Mouse (Mus musculus) kidney, adult 11 months (tissue): ENCODE measurements around the gene Kctd18.
A peak's percentile ranks its signal among the peaks of the same experiment; 100 is the strongest.

Source experiments
- DNase-seq: peaks from one replicate; pipeline ENCODE4 v3.0.0; 2022

Kctd18 gene

DNA sequence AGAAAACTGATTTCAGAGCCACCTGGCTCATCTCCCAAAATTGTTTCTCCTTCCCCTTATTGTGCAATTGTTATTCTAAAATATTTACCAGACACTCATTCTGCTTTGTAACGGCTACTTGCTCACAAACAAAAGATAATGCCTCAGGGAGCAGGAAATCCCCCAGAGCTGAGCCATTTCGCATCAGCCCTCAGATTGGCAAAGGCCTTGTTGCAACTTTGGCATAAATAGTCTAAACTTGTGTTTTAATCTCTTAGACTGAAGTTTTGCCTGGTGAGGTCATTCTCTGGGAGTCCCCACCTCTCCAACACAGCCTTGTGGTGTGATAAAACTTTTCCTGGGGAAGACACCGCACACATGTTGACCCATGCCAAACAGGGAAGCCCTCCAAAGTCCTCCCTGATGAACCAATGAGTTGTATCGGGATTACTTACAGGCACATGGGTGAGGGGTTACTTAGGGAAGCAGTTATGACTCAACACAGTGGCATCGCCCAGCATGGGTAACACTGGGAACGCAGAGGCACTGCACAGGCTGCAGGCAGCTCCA, 29.6 kb downstream of the Kctd18 start:
- DNase-seq, result no peak

DNA sequence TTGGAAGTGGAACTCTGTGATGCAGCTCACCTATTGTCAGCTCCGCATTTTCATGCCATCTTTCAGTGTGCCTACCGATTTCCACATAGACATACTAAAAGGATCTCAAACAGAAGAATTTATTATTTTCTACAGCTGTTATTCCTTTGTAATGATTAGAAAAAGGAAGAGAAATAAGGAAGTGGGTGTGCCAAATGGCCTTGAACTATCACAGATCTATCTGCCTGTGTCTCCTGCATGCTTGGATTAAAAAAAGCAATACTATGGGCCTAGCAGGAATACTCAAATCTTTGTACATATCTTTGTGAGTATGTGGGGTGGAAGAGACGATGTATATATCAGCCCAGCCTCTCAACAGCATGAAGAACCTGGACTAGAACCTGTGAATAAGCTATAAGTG, 41.9 kb downstream of the Kctd18 start:
- no peak for DNase-seq

DNA sequence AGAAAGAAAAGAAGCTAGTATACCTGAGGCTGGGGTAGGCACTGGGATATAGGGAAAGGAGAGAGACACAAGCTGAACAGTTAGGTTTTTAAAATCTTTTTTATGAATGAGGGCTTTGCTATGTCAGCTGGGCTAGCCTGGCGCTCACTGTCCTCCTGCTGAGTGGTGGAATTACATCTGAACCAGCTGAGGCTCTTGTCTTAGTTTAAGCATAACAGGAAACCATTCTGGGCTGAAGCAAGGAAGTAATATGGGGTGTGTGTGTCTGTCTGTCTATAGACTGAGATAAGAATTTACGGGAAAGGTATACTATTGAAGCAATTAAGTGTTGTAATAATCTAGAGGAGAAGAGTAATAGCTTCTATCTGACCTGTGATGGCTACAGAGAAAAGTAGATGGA, 47.2 kb downstream of the Kctd18 start:
- DNase-seq, result no peak

DNA sequence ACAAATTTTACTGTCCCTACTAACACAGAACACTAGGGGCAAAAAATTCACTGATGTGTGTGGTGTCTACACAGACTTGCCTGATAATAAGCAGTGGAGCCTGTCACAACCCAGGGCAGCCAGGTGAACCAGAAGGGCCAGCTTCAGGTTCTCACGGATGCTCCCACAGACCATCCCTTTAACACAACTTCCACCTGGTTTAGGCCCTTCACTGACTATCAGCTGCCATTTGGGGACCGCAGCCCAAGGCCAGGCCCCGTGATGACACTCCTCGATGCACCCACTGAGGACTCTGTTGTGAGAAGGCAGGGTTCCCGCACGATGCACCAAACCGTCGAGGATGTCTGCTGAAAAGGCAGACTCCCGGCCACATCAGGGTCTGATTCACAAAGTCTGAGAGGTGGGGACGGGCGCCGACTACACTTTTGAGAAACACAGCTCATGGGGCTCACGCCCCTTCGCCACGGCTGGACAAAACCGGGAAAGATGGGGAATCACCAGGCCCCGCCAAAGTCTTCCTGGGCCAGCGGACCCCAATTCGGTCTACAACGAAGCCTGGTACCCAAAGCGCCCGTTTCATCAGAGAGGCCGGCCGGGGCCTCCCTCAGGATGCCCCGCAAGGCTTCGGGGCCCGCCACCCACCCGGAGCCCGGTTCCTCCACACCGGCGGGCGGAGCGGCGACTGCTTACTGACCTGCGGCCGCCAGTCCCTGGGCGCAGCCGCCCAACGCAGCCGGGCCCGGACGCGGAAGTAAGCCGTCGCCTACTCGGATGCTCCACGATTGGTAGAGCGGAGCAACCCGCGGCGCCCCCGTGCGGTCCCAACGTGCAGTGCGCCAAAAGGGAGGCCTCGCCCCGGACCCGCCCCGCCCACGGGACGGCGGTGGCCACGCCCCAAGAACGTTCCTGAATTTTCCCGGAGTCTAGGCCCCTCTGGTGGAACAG, 49.2 kb downstream of the Kctd18 start:
- peak; percentile 93 for DNase-seq

DNA sequence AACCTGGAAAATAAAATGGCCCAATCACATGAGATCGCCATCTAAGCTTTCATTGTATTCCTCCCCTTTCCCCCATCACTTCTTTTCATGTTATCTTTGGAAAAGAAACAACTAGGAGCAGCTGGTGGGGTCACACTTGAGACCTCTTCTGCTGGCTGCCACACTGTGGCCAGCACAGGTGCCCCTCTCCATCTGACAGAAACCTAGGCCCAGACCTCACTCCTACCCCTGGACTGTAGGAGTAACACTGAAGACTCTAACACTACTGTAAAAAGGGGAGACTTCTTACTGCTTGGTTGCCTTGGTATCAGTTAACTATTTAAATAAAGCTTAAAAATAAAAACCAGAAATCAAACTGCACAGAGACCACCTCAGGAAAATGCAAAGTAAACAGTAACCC, 63.0 kb downstream of the Kctd18 start:
- DNase-seq, result no peak

DNA sequence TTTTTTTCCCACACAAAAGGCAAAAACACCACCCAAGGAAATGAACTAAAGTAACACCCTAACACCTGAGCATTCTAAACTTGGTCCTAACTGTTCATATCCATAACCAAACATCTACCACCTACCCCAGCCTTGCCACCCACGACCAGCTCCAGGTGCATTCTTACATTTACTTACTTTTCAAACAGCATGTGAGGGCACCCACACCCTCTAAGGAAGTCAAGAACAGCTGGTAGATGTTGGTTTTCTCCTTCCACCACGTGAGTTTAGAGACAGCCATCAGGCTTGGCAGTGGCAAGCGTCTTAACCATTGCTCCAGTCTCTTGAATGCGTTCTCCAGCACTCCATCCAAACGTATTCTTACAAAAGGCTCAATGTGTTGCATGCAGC, 64.4 kb downstream of the Kctd18 start:
- no peak for DNase-seq

DNA sequence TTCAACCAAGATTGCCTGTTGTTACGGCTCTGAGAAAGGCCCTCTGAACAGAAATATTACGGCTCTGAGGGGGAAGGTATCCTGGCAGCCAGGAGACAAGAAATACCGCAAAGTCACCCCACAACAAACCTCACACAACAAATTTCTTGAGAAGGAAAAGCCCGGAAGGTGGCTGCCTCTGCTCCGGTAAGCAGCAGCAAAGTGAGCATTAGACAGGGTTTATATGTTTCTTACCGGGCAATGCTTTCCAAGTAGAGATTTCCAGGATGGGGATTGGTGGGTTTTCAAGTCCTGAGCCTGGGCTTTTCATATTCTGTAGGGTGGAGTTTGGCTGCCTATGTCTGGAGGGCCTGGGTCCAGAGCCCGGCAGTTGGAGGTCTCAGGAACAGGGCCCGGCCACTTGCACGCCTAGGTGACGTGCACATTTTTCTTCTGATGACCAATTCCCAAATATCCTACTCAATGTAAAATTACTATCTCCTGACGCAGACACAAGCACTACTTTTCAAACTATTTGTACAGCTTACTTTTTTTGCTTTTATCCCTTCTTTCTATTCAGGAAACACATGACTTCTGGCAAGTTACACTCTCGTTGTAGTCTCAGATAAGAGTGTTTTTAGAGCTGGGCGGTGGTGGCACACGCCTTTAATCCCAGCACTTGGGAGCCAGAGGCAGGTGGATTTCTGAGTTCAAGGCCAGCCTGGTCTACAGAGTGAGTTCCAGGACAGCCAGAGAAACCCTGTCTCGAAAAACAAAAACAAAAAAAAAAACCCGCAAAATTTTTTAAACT, 65.0 kb downstream of the Kctd18 start:
- no peak for DNase-seq

DNA sequence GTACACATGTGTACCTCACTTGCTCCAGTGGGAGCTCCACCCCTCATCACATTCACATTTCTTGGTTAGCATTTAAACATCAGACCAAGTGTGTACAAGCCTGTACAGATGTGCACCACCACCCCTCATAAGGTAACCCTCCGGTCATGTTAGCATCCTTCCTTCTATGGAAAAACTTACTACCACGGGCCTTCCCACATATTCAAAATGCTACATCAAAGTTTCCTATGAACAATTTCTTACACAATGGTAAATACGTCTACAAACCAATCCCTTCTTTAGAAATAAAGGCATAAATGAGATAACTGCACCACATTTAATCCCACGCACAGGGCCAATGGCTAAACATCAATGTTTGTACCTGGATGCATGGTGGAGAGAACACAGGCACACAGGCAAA, 66.2 kb downstream of the Kctd18 start:
- no peak for DNase-seq

DNA sequence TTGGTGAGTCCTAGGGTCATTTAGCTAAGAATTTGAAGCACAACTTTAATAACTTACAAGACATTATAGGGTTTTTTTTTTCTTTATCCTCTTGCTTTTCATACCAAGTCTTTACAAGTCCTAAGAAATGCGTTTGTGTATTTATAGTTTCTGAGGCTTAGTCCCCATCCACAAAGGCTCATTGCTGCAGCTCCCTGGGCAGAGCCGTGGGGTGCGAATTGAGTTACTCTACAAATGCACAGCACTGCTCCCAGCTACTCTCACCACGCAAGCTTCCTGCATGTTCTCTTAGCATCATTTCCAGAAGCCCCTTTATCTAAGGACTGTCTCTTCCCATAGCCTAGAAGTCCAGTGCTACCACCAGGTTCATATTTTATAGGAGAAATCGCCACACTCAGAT, 69.0 kb downstream of the Kctd18 start:
- DNase-seq, result no peak

DNA sequence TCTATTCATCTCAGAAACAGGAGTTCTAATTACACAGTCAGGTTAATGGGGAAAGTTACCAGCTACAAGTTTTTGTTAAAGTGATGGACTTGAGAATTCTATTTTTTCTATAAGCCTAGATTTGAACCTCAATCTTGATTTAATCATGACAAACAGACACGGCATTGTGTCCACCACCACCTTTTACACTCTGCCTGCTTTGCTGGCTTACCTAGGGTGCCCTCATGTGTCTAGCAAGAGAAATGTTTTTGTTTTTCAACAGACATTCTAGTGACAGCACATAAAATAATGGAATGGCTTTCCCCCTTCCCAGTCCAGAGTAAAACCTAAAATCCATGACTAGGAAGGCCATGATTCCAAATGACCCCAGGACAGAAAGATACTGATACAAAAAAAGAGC, 69.6 kb downstream of the Kctd18 start:
- DNase-seq, result no peak

DNA sequence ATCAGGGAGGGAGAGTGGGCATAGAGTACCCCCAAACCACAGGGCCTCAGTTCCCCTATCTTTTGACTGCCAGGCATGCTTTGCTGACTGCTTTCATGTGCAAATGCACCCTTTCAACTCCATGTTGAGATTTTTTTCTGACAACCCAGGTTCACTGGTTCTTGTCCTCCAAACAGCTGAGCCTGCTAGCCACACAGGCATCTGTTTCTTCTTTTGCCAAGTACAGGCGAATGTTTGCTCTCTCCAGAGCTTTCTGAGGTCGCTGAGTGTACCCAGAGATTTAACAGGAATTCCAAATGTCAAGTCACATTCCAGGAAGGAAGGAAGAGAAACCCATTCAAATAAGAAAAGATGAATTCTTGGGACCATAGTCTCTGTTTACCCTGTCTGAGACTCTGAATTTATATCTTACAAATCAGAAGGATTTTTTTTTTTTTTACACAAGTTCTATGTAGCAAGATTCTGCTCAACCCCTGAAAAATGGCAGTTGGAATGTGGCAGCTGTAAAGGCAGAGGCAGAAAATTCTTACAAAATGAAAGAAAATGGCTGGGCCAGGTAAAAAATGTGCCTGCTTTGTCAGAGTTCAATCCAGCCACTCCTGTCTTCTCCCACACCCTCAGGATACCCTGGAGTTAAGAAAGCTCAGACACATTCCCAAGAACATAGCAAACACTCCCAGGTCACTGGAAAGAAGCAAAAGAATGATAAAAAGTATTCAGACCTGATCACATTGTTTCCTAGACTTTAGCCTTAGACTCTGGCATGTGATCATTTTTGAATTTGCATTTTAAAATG, 71.0 kb downstream of the Kctd18 start:
- no peak for DNase-seq

DNA sequence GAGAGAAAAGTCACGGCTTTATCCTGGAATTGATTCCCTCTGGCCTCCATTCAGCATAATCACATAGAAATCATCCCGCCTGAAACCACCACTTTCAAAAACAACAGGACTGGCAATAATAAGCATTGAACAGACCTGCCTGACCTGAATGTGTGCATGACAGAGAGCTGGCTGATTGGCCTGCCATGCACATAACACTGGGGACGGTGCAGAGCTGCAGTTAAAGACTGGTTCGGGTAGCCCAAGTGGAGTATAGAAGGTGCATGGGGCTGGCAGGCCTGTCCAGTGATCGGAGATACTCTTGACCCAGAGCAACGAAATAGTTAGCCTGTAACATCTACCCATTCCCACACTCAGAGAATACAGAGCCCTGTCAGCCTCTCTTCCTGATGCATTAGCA, 76.5 kb downstream of the Kctd18 start:
- no peak for DNase-seq

DNA sequence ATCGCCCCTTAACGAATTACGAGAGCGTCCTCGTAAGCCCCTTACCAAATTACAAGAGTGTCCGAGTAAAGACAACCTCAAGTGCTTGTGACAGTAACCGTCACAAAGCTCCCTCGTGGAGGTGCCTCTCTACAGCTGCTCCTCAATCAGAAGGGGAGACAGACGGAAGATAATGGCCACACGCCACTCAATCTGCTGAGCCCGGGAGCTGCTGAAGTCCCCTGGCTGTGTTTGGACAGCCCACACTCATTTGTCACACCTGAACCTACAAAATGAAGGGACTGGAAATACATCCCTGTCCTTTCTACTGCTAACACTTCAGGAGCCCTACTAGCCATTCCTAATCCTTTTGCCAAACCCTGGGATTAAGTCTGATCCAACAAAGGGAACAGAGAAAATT, 77.0 kb downstream of the Kctd18 start:
- DNase-seq, result no peak

DNA sequence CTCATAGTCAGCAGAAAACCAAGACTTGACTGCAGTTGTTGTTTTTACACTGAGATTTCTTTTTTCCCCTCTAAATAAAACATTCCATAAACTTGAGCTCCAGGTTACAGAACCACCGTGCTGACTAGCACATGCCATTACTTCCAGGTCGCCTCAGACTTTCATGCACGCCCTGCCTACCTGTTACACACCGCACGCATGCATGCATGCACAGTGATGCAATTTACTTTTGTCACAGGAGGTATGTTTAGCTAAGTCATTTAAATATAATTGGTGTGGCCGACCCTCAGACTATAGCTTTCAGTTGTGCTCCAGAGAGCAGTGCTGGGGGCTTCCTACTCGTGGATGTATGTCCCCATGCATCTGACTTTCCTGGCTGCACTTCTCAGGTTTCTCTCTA, 77.7 kb downstream of the Kctd18 start:
- no peak for DNase-seq

DNA sequence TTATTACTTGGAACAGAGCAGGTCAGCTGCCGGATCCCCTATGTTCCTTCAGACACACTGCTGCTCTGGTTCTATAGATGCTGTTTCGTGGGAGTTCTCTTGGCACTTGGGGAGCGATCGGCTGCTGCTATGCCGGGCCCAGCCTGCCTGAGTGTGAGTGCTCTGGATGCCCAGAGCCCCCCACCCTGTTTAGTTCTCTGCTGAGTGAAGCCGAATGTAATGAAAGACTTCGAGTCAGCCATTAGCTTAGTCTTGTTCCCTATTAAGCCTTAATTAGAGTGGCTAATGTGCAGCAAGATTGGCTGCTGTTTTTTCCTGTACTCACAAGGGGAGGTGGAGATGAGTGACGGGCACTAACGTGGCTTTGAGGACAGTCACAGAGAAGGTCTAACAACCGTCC, 78.1 kb downstream of the Kctd18 start:
- DNase-seq, result no peak

DNA sequence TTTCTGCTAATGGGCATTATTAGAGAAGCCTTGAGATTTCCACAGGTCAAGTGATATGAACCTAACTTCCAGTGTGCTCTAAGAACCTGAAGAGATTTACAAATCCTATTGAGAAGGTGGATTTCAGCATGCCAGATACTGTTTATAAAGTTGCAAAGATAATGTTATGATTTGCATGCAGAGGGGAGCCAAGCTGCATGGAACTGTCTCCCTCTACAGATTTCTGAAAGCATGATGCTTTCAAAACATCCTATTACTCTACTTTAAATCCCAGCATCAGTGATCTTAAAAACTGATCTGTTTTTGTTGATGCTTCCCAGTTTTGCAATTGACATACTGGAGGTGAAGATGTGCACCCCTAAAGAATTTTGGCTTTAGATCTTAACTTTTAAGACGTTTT, 84.5 kb downstream of the Kctd18 start:
- no peak for DNase-seq

DNA sequence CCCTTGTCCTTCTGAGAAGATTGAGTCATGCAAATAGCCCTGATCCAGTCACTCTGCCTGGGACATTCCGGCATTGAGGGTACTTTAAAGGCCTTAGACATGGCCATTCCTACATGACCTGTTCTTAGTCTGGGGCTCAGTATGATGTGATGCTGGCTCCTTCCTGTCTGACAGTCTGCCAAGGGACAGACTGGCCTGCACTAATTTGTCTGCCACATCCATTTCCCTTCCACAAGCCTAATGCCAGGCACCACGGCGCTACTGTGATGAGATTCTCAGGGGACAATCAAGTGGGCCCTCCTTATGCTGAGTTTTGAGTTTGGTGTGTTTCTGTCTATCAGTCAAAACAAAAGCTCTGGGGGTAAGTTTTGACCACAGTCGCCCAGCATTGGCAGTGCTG, 100.2 kb downstream of the Kctd18 start:
- no peak for DNase-seq

DNA sequence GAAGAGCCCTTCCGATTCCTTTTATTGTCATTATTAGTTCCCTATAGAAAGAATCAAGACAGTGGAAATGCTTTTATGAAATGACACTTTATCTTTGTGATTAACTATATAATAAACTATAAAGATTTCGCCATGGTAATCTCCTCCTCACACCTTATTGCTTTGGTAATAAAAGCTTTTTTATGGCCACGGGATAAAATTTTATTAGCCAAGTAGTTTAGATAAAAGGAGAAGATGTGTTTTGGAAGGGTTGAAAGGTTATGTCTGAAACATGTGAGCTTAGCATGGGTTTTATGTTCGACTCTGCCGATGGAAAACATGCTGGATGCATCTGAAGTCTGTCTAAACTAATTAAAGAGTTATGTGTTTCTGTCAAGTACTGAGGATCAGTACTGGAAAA, 101.4 kb downstream of the Kctd18 start:
- DNase-seq, result no peak

DNA sequence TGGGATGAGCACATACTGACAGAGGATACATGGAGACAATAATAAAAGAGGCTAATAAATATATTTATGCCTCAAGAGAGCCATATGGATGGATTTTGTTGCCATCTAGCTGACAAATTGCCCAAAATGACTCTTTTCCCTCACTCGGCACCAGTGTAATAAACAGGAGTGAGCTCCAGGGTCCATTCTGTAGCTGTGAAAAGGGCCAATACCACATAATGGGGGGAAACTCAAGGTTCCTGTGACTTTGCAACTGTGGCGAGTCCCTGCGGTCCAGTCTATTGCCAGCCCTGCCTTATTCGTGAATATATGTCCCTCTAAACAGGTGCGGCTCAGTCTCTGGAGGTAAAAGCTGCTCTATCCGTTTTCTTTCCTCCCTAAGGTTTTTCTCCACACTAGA, 107.2 kb downstream of the Kctd18 start:
- DNase-seq, result no peak

DNA sequence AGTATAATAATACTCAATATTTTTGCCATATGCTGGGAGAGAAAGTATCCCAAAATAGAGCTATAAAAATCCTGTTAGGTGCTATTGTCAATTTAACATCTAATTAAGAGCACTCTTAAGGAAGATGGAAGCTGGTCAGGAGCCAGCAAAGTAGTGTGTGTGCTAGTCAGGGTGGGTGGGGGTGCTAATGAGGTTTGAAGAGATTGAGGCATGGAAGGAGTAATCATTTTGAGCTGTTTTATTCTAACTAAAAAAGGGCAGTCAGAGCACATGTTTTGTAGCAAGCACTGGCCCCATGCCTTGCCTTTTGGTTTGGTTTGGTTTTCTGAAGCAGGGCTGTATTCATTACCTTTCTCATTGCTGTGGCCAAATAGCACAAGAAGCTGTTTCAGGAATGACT, 112.4 kb downstream of the Kctd18 start:
- no peak for DNase-seq

DNA sequence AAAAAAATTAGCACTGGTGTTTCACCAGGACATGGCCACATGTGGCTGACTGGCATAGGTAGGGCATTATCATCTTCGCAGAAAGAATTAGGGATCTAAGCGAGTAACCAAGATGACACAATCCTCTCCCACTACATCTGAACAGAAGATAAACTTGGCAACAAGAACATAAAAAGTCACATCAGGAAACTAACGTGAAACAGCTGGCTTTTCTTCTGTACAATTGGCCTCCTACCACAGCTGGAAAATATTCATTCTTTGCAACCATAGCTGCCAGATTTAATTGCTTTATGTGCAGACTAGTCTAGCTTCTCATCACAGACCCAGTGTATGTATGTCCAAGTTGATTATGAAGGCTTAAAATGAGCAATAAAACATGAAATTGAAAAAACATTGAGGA, 112.8 kb downstream of the Kctd18 start:
- no peak for DNase-seq
